Mouse (Mus musculus) B cell, adult 62 days (primary cell): ENCODE data around the gene Slc9a2. TPM values are rescaled to one million over a fixed set of nuclear protein-coding genes. Genes with fewer than 3 reads are reported as not detected.

Experiments used
- total RNA-seq: library from RNA; stranded (reverse); gene quantifications from 4 replicates; pipeline ENCODE4 v1.2.4, GENCODE M21; 2023

The Slc9a2 gene
- not detected in 4 replicates for total RNA-seq

GRCm38 (mm10) chr1:40680067-40680867 lies at the start of gene Slc9a2:
Gene Slc9a2, plus strand, starts transcription at chr1:40680574.

GRCm38 (mm10) chr1:40790324-40791141 lies 110.2 kb downstream of the Slc9a2 start, which contains the start of gene Mfsd9:
Gene Mfsd9, minus strand, starts transcription at chr1:40790687.

GRCm38 (mm10) chr1:40805351-40805750 lies 125.0 kb downstream of the Slc9a2 start, which contains the start of gene Tmem182:
Gene Tmem182, plus strand, starts transcription at chr1:40805601.

Other genes starting within 250 kb of the Slc9a2 start
- 0.86 to 1.4 TPM (median 1.2 TPM) in 4 replicates for gene Il18r1, start 215.0 kb upstream of the Slc9a2 start, total RNA-seq
- gene Il18rap, start 165.2 kb upstream of the Slc9a2 start, total RNA-seq: 0.28 to 1.4 TPM (median 0.78 TPM) in 4 replicates
- gene Slc9a4, start 100.5 kb upstream of the Slc9a2 start, total RNA-seq: not detected in 4 replicates
- 0.95 to 1.5 TPM (median 1.2 TPM) in 4 replicates for gene Mfsd9, start 110.1 kb downstream of the Slc9a2 start, total RNA-seq
- gene Tmem182, start 125.0 kb downstream of the Slc9a2 start, total RNA-seq: not detected in 4 replicates